Mouse (Mus musculus): ENCODE data around the gene Gm5460. TPM values are rescaled to one million over a fixed set of nuclear protein-coding genes. Genes with fewer than 3 reads are reported as not detected.

The Gm5460 gene
- not detected for polyA plus RNA-seq (2014; fragmentation: Illumina TruSeq; extraction: RNeasy Lipid Tissue Mini Kit (QIAGEN cat#74804))

GRCm38 (mm10) chr14:34016381-34016780 is at the start of gene Gm5460:
Gm5460 (plus strand) TSS chr14:34016758.

GRCm38 (mm10) chr14:33978604-33979059 is 37.9 kb upstream of the Gm5460 start, which contains the start of gene Zfp488:
Zfp488 (minus strand) TSS chr14:33978764.

GRCm38 (mm10) chr14:34015063-34015462 is 1.5 kb upstream of the Gm5460 start, which contains the start of gene Gm30083:
Gm30083 (minus strand) TSS chr14:34015182.

GRCm38 (mm10) chr14:34052516-34052915 is 36.0 kb downstream of the Gm5460 start, which contains the start of gene Antxrl:
Antxrl (plus strand) TSS chr14:34052707.

GRCm38 (mm10) chr14:34085731-34086130 is 69.2 kb downstream of the Gm5460 start, which contains the start of gene Anxa8:
Anxa8 (plus strand) TSS chr14:34085981.

Other genes starting within 250 kb of the Gm5460 start
- 6.8 TPM for gene Gdf10, start 93.2 kb upstream of the Gm5460 start, polyA plus RNA-seq (2014; fragmentation: Illumina TruSeq; extraction: RNeasy Lipid Tissue Mini Kit (QIAGEN cat#74804))
- not detected for gene Gdf2, start 75.7 kb upstream of the Gm5460 start, polyA plus RNA-seq (2014; fragmentation: Illumina TruSeq; extraction: RNeasy Lipid Tissue Mini Kit (QIAGEN cat#74804))
- gene Rbp3, start 62.8 kb upstream of the Gm5460 start, polyA plus RNA-seq (2014; fragmentation: Illumina TruSeq; extraction: RNeasy Lipid Tissue Mini Kit (QIAGEN cat#74804)): 0.09 TPM
- gene Zfp488, start 38.0 kb upstream of the Gm5460 start, polyA plus RNA-seq (2014; fragmentation: Illumina TruSeq; extraction: RNeasy Lipid Tissue Mini Kit (QIAGEN cat#74804)): not detected
- gene Gm30083, start 1.6 kb upstream of the Gm5460 start, polyA plus RNA-seq (2014; fragmentation: Illumina TruSeq; extraction: RNeasy Lipid Tissue Mini Kit (QIAGEN cat#74804)): not detected
- not detected for gene Antxrl, start 35.9 kb downstream of the Gm5460 start, polyA plus RNA-seq (2014; fragmentation: Illumina TruSeq; extraction: RNeasy Lipid Tissue Mini Kit (QIAGEN cat#74804))
- gene Anxa8, start 69.2 kb downstream of the Gm5460 start, polyA plus RNA-seq (2014; fragmentation: Illumina TruSeq; extraction: RNeasy Lipid Tissue Mini Kit (QIAGEN cat#74804)): 3.6 TPM
- not detected for gene A630023A22Rik, start 86.0 kb downstream of the Gm5460 start, polyA plus RNA-seq (2014; fragmentation: Illumina TruSeq; extraction: RNeasy Lipid Tissue Mini Kit (QIAGEN cat#74804))
- gene Npy4r, start 135.7 kb downstream of the Gm5460 start, polyA plus RNA-seq (2014; fragmentation: Illumina TruSeq; extraction: RNeasy Lipid Tissue Mini Kit (QIAGEN cat#74804)): not detected
- 0.48 TPM for gene Gprin2, start 184.9 kb downstream of the Gm5460 start, polyA plus RNA-seq (2014; fragmentation: Illumina TruSeq; extraction: RNeasy Lipid Tissue Mini Kit (QIAGEN cat#74804))
- 1.9 TPM for gene Syt15, start 202.8 kb downstream of the Gm5460 start, polyA plus RNA-seq (2014; fragmentation: Illumina TruSeq; extraction: RNeasy Lipid Tissue Mini Kit (QIAGEN cat#74804))

Data from ovary, adult 10 weeks (tissue).